Mouse (Mus musculus) frontal cortex, postnatal 25 days (tissue): ENCODE results near the gene Klhdc7b.
"Not testable (repeated sequence)": the region's sequence is repeated elsewhere in the genome, so short reads cannot be mapped to it uniquely, and the experiment has no call there.

Experiments
- DNase-seq, 2 experiments: peaks; one replicate each; pipeline ENCODE4 v3.0.0; 2022; ENCODE audit warnings: low spot score in 2 of 2

The Klhdc7b gene

DNA sequence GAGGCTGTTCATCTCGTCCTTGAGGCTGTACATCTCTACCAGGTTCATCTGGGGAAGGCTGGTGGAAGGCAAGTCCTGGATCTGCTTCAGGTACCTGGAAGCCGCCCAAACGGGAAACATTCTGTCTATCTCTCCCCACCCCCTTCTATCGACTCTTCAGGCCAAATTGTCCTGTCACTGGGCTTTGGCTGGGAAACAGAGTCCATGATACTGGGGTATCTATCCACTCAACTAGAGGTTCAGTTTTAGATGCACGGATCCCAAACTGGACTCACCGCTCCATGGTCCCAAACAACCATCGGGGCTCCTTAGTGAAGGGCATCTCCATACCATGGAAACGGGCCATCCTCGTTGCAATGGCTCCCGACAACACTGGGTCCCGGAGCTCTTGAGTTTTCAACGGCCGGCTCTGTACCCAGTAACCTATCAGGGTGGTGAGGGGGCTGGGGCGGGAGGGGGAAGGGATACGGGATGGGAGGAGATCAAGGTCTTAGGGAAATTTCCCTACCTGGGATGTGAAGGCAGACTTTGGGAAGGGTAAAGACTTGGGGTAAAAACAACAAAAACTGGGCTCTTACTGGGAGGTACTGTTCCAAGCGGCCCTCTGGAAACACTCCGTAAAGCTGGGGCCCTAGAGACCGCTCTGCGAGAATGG is 43.5 kb downstream of the Klhdc7b start:
- DNase-seq: no peak

DNA sequence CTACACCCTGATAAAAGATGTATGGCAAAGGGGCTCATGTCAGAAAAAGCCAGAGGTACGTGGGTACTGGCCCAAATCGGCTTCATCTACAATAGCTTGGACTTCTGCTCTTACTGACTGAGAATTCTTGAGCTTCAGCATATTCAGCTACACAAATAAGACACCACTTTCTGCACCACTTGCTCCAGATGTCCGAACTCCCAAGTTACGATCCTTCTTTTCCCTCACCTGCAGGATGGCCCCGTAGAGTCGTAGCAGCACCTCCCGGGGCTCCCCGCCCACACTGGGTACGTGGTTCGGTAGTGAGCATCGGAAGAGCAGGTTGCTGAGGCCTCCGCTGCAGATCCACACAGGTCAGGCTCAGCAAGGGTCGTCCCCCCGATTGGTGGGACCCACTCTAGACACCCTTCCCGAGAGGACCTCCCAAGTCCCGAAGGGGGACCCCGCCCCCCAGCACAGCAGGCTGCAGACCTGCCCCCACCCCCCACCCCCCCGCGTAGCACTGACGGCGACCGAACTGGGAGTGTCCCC is 44.2 kb downstream of the Klhdc7b start:
- no peak for DNase-seq

DNA sequence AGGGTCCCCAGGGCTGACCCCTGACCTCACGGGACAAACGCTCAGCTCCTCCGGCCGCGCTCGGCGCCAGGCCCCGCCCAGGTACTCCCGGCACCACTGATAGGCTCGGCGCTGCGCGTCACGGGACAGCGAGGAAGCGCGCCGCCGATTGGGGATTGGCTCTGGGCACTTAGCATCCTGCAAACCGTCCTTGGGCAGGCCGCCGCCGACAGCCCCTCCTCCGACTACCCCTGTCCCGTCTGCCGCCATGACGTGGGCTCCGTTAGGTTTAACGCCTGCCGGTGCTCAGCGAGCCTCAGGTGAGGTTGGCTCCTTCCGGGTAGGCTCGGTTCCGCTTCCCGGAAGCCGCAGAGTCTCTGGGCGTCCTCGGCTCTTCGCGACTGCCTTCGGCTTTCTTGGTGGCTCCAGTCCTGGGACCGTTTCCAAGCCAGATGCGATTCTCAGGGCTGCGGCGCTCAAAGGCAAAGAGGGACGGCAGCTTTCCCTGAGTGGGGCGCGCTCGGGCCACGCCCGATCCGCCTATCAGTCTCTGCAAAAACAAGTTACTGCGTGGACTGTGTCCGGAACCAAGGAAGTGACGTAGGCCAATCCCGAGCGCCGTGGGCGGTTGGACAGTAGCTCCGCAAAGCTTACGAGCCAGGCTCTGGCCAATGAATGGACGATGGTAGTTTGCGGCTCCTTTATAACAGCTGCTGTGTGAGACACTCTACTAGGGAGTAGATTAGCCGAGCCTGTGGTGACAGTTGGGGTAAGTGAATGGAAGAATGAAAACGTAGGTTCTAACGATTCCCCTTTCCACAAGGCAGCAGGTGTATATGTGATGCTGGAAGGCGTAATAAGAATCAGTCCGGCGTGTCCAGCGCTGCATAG is 44.9 kb downstream of the Klhdc7b start, which contains the start of the genes C730034F03Rik, Gm44502 and Chkb:
TSS of gene C730034F03Rik (plus strand) at position 238 of the 870 bp plus-strand sequence.
TSS of gene Gm44502 (minus strand) at position 345 of the 870 bp plus-strand sequence.
TSS of gene Chkb (minus strand) at position 557 of the 870 bp plus-strand sequence.
- peak; percentile 85 to 92 for DNase-seq

DNA sequence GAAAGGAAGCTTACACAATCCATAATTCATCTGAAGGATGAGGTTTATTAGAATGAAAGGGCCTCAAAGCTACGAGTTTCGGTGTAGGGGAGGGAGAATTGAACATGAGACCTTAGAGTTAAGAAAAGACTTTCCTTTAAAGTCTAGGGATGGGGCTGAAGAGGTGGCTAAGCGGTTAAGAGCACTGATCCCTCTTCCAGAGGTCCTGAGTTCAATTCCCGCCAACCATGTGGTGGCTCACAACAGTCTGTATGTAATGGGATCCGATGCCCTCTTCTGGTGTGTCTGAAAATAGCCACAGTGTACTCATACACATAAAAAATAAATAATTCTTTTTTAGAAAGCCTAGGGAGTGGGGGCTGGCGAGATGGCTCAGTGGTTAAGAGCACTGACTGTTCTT is 45.6 kb downstream of the Klhdc7b start:
- no peak for DNase-seq

DNA sequence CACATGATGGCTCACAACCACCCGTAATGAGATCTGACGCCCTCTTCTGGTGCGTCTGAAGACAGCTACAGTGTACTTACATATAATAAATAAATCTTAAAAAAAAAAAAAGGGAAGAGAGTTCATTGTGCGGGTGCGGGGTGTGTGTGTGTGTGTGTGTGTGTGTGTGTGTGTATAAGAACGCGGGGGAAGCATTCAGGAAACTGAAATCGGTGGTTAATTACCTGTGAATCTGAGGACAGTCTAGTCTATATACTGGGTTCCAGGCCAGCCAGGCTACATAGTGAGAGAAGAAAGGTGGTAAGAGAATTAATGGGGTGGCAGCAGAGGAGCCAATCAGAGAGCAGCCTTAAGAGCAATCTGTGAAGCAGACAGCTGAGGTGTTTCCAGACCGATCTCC is 46.1 kb downstream of the Klhdc7b start:
- DNase-seq: not testable (repeated sequence)

DNA sequence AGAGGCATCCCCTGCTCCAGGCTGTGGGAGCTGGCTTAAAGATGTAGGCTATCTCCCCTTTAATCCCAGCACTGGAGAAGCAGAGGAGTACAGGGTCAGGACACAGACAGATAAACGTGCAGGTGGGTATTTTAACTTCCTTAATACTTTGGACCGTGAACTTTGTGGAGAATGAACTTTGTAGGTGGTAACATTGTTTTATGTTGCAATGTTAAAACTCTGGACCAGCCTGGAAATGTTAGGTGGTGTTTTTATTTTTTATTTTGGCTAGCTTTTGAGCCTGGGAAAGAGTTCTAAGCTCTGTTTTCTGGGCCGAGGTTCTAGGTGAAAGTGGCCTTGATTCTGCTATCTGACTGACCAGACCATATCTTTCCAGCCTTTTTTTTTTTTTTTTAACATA is 46.6 kb downstream of the Klhdc7b start:
- no peak for DNase-seq

DNA sequence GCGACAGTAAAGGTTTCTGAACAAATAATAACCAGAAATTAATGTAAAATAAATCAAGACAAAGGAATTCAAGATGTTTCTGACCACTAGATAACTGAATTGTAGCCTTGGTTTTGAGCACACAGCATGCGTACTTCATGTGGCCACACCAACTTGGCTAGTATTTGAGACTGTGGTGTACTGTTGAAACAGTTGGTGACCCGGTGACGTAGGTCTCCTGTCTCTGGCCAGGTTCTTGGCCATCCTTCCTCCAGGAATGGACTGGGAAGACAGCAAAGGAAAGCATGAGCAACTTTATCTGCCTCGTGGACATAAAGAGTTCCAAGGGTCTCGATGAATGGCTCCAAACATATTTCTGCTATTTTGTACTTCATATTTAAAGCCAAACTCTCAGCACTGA is 47.1 kb downstream of the Klhdc7b start:
- DNase-seq: no peak

DNA sequence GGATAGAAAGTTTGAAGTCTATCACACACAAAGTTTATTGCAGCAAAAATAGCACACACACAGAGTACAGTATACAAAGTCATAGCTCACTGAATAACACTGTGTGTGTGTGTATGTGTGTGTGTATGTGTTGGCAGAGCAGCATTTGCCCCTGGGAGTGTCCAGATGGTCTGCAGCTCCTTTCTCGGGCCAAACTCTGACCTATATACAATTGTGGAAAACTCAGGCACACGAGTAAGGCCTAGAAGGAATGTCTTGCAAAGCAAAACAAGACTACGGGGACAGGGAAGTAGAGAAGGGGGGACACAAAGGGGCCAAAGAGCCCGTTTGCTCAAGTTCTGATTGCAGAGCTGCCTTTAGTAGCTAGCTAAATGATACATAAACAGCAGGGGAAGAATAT is 48.2 kb downstream of the Klhdc7b start:
- no peak for DNase-seq

DNA sequence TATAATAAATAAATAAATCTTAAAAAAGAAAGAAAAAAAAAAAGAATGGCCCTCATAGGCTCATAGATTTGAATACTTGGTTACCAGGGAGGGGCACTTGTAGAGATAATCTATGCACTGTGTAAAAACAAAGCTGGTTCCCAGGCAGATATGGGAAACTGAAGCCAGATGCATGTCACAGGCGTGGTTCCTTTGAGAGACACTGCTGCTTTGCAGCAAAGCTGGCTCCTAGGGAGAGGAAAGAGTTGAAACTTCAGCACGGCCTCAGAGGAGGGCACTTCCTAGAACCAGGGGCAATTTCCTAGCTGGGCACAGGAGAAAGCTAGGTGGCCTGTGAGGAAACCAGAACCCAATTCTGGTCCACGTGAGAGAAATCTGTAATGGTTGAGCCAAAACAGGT is 49.4 kb downstream of the Klhdc7b start:
- no peak for DNase-seq

DNA sequence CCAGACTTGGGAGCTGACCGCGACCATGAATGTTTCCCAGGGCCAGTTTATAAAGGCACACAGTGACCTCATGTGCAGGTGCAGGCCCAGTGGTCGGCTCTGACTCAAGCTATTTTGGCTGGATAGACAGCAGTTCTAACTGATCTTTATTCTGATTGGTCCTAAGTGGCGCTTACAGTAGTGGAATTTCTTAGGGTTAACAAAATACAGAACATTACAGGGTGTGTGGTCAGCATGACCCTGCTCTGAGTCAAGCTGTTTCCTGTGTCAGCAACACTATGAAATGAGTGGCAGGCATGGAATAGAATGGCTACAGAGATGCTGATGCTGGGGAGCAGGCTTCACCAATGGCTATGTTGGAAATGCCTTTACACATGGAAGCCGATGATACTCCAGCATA is 51.2 kb downstream of the Klhdc7b start:
- DNase-seq: no peak
